Mouse (Mus musculus) testis, postnatal 14 days (tissue): Measurements from ENCODE around the gene Adssl1.
A peak's percentile ranks its signal among the peaks of the same experiment; 100 is the strongest.

Experiments used
- DNase-seq: peaks from one replicate; pipeline ENCODE4 v3.0.0; 2021; ENCODE audit warnings: low spot score

Adssl1 gene

GRCm38 (mm10) chr12:112621900-112622299 is 2.1 kb downstream of the Adssl1 start:
- DNase-seq: no peak

GRCm38 (mm10) chr12:112623742-112624141 is 3.9 kb downstream of the Adssl1 start:
- no peak for DNase-seq

GRCm38 (mm10) chr12:112625700-112626099 is 5.9 kb downstream of the Adssl1 start:
- DNase-seq: no peak

GRCm38 (mm10) chr12:112626455-112626854 is 6.6 kb downstream of the Adssl1 start:
- DNase-seq: no peak

GRCm38 (mm10) chr12:112627097-112627881 is 7.4 kb downstream of the Adssl1 start:
- DNase-seq: no peak

GRCm38 (mm10) chr12:112628197-112628596 is 8.4 kb downstream of the Adssl1 start:
- DNase-seq: no peak

GRCm38 (mm10) chr12:112628928-112629721 is 9.3 kb downstream of the Adssl1 start:
- no peak for DNase-seq

- no peak for DNase-seq
These were observed 10.2 kb downstream of the Adssl1 start for GRCm38 (mm10) chr12:112630029-112630428.

GRCm38 (mm10) chr12:112630796-112631195 is 11.0 kb downstream of the Adssl1 start:
- DNase-seq: no peak

DNA sequence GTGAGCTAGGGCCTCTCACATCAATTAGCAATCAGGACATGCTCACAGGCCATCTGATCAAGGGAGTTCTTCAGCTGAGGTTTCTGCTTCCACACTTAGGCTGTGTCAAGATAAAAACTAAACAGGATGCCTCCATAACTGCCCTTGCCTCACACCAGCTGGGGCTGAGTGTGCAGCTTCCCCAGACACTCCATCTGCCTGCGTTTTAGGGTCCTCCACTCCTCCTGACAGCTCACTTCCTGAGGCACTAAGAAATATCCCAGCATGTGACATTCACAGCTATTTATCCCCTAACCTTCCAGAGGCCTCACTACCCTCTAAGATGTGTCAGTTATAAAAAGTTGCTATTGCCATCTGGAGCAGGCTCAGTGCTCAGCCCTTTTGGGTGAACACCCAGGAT is 11.6 kb downstream of the Adssl1 start:
- DNase-seq: no peak

DNA sequence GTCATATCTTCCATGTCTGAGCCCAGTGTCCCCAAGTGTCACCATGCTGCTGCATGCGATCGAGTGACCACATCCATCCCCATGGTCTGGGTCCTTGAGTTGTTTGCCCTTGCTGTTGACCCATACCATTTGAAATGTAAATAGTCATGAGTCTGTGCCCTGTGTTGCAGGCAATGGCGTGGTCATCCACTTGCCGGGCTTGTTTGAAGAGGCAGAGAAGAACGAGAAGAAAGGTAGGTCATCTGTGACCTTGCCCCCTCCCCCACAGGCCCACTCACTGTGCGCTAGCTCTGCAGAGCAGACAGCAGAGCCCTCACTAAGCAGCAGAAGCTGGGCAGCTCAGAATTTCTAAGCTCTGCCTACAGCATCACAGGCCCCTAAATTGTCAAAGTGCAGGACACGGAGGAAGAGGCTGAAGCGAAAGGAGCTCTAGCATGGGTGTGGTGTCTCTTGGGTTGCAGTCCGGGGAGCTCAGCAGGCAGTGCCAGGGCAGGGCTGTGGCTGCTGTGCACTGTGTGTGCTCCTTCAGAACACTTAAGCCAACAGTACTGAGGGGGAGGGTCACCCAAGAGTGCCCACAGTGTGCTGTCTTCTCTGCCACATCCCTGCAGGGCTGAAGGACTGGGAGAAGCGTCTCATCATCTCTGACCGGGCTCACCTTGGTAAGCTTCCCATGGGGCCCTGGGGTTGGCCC is 12.4 kb downstream of the Adssl1 start:
- no peak for DNase-seq

- no peak for DNase-seq
These were observed 13.1 kb downstream of the Adssl1 start for GRCm38 (mm10) chr12:112632907-112633306.

- DNase-seq: no peak
These were observed 13.8 kb downstream of the Adssl1 start for GRCm38 (mm10) chr12:112633686-112634085.

DNA sequence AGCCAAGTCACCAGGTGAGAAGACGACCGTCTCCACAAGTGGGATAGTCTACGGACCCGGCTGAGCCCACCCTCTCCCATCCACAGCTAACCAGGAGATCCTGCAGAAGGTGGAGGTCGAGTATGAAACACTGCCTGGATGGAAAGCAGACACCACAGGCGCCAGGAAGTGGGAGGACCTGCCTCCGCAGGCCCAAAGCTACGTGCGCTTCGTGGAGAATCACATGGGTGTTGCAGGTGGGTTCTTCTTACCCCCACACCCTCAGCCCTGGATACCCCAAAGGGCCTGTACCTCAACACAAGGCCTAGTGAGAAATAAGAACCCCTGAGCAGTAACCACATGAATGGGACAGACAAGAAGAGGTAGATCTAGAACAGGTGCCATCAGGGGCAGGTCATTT is 19.7 kb downstream of the Adssl1 start:
- no peak for DNase-seq

DNA sequence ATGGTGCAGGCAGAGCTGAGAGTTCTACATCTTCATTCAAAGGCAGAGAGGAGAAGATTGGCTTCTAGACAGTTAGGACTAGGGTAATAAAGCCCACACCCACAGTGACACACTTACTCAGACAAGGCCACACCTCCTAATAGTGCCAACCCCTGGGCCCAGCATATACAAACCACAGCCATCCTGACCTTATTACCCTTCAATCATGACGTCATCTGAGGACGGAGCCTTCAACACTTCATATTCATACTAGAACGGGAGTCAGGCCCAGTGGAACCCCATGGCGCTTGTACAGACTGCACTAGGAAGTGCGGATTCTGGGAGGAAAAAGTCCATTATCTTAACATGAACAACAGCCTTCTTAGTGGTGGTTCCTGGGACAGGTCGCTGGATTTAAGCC is 23.3 kb downstream of the Adssl1 start:
- DNase-seq: no peak

GRCm38 (mm10) chr12:112644180-112644854 is 24.5 kb downstream of the Adssl1 start, which contains the start of gene Siva1:
Siva1 (plus strand) TSS chr12:112644679.
- DNase-seq: peak; percentile 100

GRCm38 (mm10) chr12:112644855-112645506 is 25.1 kb downstream of the Adssl1 start:
- DNase-seq: no peak

DNA sequence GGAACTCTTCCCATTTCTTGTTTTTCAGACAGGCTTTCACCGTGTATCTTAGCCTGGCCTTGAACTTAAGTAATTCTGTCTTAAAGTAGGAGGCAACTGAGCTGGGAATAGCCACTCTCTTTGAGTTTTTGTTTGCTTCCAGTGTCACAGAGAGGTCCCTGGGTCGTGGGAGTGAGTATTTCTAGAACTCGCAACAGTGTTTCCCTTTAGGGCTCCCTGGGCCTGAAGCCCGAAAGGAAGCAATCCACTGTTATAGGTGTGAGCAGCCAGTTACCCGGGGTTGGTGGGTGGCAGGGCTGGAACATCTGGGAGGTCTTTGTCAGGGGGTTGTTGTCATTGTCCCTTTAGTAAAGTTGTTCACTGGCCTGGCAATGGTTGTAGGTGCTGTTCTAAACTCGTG is 26.3 kb downstream of the Adssl1 start:
- peak; percentile 79 for DNase-seq

GRCm38 (mm10) chr12:112648081-112648480 is 28.2 kb downstream of the Adssl1 start:
- DNase-seq: no peak

- no peak for DNase-seq
These were observed 32.1 kb downstream of the Adssl1 start for GRCm38 (mm10) chr12:112651778-112652439.
